Mouse (Mus musculus) NIH3T3 (cell line): ENCODE data around the gene Tspan5.

ENCODE experiments used
- DNase-seq: peaks from one replicate; pipeline ENCODE4 v3.0.0-alpha.2; 2012; ENCODE audit warnings: low read depth

Tspan5 gene

DNA sequence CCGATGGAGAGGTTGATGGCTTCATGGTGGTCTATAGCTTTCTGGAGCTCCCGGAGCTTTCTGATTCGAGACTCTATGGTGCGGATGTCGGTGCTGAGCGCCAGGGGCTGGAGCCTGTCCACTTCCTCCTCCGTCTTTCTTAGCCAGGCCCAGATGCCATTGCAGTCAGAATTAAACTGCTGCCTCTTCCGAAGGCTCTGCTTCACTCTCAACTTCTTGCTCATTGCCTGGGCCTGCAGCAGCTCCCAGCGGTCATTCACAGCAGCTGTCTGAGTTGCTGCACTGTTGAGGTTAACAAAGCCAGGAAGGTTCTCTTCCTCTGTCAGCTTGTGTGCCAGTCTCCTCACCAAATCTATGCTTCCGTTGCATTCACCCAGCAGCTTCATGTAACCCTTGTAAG lies 195.2 kb downstream of the Tspan5 start:
- no peak for DNase-seq

DNA sequence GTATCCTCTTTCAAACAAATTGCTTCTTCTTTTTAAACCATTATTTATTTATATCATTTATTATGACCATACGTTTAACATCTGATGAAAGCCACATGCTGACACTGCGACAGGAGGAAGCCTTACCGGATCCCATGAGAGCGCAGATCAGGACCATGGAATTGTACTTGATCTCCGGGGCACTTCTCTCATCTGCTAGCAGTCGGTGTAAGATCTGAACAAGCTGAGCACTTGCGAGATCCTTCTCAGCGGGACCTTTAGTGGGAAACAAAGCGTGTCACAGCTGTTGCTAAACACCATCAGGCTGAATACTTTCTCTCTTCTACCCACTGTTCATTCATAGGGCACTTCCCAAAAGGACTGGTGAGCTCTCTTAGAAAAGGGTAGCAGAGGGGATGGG lies 199.6 kb downstream of the Tspan5 start:
- no peak for DNase-seq

DNA sequence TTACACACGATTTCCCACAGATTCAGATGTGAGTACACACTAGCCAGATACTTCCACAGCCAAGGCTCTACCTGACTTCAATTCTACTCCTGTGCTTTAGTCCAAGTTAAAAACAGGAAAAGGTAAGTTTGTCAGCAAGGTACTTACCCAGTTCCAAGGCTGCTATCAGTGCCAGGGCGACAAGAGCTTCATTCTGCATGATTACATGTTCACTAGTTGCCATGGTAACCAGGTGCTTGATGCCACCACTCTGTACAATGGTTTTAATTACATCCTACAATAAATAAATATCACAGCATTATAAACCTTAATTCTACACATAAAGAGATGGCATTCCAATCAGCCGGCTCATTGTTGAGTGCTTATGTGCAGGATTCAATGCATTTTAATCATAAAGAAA lies 203.5 kb downstream of the Tspan5 start:
- no peak for DNase-seq

DNA sequence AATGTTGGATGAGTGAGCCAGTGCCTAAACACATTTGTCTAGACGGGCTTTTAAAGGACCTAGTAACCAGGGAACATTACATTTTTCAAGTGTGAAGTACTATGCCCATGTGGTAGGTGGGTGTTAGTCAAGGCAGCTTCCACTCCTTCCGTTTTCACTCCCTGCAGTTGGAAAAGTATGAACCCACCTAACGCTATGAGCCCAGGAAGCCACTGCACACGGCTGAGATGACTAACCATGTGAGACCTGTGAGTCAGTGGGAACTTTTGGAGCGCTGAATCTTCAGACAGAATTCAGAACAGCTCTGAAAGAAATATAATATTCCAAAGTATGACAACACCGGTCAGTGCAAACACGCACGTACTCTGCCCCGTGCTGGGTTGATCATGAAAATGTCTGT lies 207.1 kb downstream of the Tspan5 start:
- DNase-seq = peak; percentile 8

DNA sequence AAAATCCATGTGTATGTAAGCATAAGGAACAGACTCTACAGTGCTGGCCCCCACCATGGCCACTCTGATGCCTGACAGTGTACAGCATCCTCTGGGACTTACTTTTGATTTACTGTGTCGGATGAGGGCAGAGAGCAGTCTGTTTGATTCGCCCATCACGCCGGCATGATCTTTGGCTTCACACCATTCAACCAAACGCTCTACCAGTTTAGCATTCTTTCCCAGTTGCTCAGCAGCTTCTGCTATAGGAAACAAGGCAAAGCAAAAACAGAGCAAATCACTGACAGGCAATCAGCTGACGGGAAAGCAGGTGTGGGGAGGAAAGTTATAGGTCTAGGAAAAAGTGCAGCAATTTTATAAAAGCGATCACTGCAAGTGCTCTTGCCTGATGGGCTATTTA lies 213.2 kb downstream of the Tspan5 start:
- no peak for DNase-seq
